Mouse (Mus musculus): ENCODE data around the gene Igsf3. TPM values are rescaled to one million over a fixed set of nuclear protein-coding genes. Genes with fewer than 3 reads are reported as not detected.

The Igsf3 gene
- total RNA-seq, 1 experiment: 22.9 TPM

DNA sequence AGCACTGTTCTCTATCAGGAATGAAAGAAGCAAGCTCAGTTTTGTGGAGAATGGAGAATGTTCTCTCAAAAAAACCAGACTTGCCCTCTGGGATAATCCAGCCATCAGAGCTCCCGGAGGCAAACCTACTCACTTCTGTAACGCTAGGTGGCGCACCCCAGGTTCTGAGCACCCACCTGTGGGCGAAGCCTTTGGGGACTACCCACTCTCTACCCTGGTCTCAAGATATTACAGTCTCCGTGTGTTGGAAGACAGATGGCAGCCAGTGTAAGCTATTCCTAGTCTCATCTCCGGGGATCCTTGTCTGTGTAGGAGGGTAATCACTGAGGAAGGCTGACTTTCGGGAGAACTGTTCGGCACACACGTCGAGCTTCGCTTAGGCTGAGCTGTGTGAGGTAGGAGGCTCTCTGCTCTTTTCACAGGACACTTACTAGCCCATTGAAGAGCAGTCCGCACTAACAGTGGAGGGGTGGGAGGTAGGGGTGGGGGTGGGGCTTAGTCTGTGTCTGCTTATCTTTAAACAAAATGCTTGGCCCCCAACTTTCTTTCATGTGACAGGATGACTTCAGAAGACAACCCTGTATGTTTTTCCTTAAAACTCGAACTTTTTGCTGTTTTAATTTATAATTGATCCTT, 4.4 kb upstream of the Igsf3 start:
- H3K36me3 ChIP-seq (ENCODE audit: control insufficient read depth, insufficient read depth, low read length, poor library complexity, severe bottlenecking): no peaks in the 10 kb centered on the region
- DNase-seq (ENCODE audit: low read depth, low spot score): peak; percentile 65
- H3K4me1 ChIP-seq (ENCODE audit: control insufficient read depth in 2 of 2, insufficient read depth in 2 of 2, low read length in 2 of 2, poor library complexity in 1 of 2): peaks cover 2 to 13% of the 10 kb centered on the region in 2 experiments; a peak in 3 of 4 replicates
- H3K27ac ChIP-seq (ENCODE audit: insufficient read depth, low read depth, low read length, poor library complexity, severe bottlenecking): no peak overlapping the region
- TF ChIP-seq ZNF384 (IDR thresholded peaks at IDR 0.05; ENCODE audit: low read depth, low read length) (no peak), ZC3H11A (IDR thresholded peaks at IDR 0.05; ENCODE audit: borderline replicate concordance, low read depth, low read length) (peak; percentile 39; the same call in 1 of the 2 replicates)
- no peak overlapping the region for H3K9ac ChIP-seq (ENCODE audit: insufficient read depth, low read depth, low read length, poor library complexity, severe bottlenecking)
- no peaks in the 10 kb centered on the region for H3K9me3 ChIP-seq (ENCODE audit: control insufficient read depth, insufficient read depth, low read depth, low read length)
- H3K4me3 ChIP-seq (ENCODE audit: insufficient read depth in 1 of 2, low read depth in 1 of 2, low read length in 2 of 2, poor library complexity in 1 of 2, severe bottlenecking in 1 of 2): 0 out of 4 replicates have a peak overlapping the region, but pooled peaks of 1 of the 2 experiments have one; percentile 35
- in situ Hi-C loops (cut with MboI; ENCODE audit: low sequenced_read_pairs in 2 of 2, unreplicated experiment in 2 of 2): no loop called here

DNA sequence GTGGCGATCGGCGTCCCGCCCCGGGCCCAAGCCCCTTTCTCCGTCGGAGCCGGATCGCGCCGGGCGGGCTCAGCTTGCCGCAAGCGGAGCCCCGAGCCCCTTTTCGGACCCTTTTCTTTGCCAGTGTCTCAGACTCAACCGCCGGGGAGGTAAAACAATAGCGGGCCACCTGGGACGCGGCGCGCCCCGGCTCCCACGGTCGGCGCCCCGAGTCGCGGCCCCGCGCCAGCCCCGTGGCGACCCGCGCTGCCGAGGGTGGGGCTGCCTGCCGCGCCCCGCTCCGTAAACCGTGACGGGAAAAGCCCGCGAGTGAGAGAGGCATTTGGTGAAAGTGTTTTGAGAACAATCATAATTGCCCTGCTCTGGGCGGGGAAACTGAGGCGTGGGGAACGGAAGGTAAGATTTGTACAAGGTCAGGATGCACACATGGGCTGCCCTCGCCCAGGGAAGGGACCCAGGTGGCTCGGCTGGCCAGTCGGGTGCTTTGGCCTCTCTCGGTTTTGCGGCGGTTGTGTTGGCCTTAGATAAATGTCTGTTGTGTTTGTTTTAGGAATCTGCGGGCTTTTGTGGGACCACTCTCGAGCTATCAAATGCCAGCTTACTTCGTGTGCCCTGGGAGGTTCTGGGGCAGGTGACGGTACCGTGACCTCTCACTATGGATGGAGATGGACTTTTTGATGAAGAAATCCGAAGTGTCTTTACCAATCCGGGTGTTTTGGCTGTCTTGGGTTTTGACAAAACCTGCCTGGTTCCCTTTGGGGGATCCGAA, 557 bp downstream of the Igsf3 start:
- no peak for DNase-seq (ENCODE audit: low read depth, low spot score)
- H3K36me3 ChIP-seq (ENCODE audit: control insufficient read depth, insufficient read depth, low read length, poor library complexity, severe bottlenecking): no peaks in the 10 kb centered on the region
- H3K27ac ChIP-seq (ENCODE audit: insufficient read depth, low read depth, low read length, poor library complexity, severe bottlenecking): no peak overlapping the region
- H3K9ac ChIP-seq (ENCODE audit: insufficient read depth, low read depth, low read length, poor library complexity, severe bottlenecking): peak overlapping the region; percentile 82
- TF ChIP-seq ZNF384 (IDR thresholded peaks at IDR 0.05; ENCODE audit: low read depth, low read length) (no peak), HCFC1 (IDR thresholded peaks at IDR 0.05; ENCODE audit: borderline replicate concordance, insufficient read depth, low read length) (no peak), CHD2 (IDR thresholded peaks at IDR 0.05; ENCODE audit: low read depth, low read length) (no peak), ZC3H11A (IDR thresholded peaks at IDR 0.05; ENCODE audit: borderline replicate concordance, low read depth, low read length) (no peak), MAFK (IDR thresholded peaks at IDR 0.05; ENCODE audit: insufficient read depth, low read depth, low read length) (no peak)
- in situ Hi-C loops (cut with MboI; ENCODE audit: low sequenced_read_pairs in 2 of 2, unreplicated experiment in 2 of 2): no loop called here
- no peaks in the 10 kb centered on the region for H3K9me3 ChIP-seq (ENCODE audit: control insufficient read depth, insufficient read depth, low read depth, low read length)
- H3K4me1 ChIP-seq (ENCODE audit: control insufficient read depth in 2 of 2, insufficient read depth in 2 of 2, low read length in 2 of 2, poor library complexity in 1 of 2): peaks cover 18 to 44% of the 10 kb centered on the region in 2 experiments
- peak overlapping the region; percentile 83 to 91 for H3K4me3 ChIP-seq (ENCODE audit: insufficient read depth in 1 of 2, low read depth in 1 of 2, low read length in 2 of 2, poor library complexity in 1 of 2, severe bottlenecking in 1 of 2)

DNA sequence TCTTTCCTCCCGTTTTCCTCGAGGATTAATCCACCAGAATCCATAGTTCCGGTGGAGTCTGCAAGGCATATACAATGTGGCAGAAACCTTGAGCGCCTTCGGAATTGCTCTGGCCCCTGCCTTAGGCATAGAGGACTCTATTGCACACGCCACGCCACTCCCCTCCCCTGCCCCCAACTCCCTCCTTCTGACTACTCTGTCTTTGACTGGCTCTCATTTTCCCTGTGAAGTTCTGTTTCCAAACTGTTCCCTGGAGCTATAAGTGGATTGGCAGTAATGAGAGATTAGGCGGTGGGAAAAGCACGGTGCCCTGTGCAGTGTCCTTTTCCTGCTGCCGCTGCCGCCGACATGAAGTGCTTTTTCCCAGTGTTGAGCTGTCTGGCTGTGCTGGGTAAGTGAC, 1.2 kb downstream of the Igsf3 start:
- Histone ChIP-seq H3K27ac (ENCODE audit: insufficient read depth, low read depth, low read length, poor library complexity, severe bottlenecking) (no peak overlapping the region), H3K9me3 (ENCODE audit: control insufficient read depth, insufficient read depth, low read depth, low read length) (no peaks in the 10 kb centered on the region), H3K36me3 (ENCODE audit: control insufficient read depth, insufficient read depth, low read length, poor library complexity, severe bottlenecking) (no peaks in the 10 kb centered on the region), H3K4me3 (ENCODE audit: insufficient read depth in 1 of 2, low read depth in 1 of 2, low read length in 2 of 2, poor library complexity in 1 of 2, severe bottlenecking in 1 of 2) (peak overlapping the region; percentile 83 to 91), H3K9ac (ENCODE audit: insufficient read depth, low read depth, low read length, poor library complexity, severe bottlenecking) (peak overlapping the region; percentile 82), H3K4me1 (ENCODE audit: control insufficient read depth in 2 of 2, insufficient read depth in 2 of 2, low read length in 2 of 2, poor library complexity in 1 of 2) (peaks cover 18 to 42% of the 10 kb centered on the region in 2 experiments)
- in situ Hi-C loops (cut with MboI; ENCODE audit: low sequenced_read_pairs in 2 of 2, unreplicated experiment in 2 of 2): no loop called here
- TF ChIP-seq CHD2 (IDR thresholded peaks at IDR 0.05; ENCODE audit: low read depth, low read length) (no peak), MAFK (IDR thresholded peaks at IDR 0.05; ENCODE audit: insufficient read depth, low read depth, low read length) (no peak), HCFC1 (IDR thresholded peaks at IDR 0.05; ENCODE audit: borderline replicate concordance, insufficient read depth, low read length) (no peak), ZC3H11A (IDR thresholded peaks at IDR 0.05; ENCODE audit: borderline replicate concordance, low read depth, low read length) (no peak), ZNF384 (IDR thresholded peaks at IDR 0.05; ENCODE audit: low read depth, low read length) (no peak)
- no peak for DNase-seq (ENCODE audit: low read depth, low spot score)

DNA sequence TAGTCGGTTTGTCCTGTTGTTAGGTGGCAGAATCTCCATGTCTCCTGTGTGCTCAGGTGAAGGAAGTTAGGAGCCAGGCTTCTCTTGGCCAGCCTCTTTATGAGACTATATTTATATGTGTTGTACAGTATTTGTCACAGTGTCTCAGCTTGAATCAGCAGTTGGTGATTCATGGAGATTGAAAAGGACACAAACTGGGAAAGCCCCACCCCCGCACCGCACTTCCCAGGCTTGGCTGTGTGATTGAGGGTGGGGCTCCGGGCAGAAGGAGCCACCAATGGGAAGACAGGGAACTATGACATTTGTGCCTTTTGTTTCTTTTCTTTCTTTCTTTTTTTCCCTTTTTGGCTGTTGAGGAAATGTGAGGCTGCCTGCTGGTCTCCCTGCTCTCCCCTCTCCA, 2.9 kb downstream of the Igsf3 start:
- DNase-seq (ENCODE audit: low read depth, low spot score): no peak
- Histone ChIP-seq H3K27ac (ENCODE audit: insufficient read depth, low read depth, low read length, poor library complexity, severe bottlenecking) (no peak overlapping the region), H3K9me3 (ENCODE audit: control insufficient read depth, insufficient read depth, low read depth, low read length) (no peaks in the 10 kb centered on the region), H3K4me1 (ENCODE audit: control insufficient read depth in 2 of 2, insufficient read depth in 2 of 2, low read length in 2 of 2, poor library complexity in 1 of 2) (peaks cover 18 to 32% of the 10 kb centered on the region in 2 experiments), H3K36me3 (ENCODE audit: control insufficient read depth, insufficient read depth, low read length, poor library complexity, severe bottlenecking) (no peaks in the 10 kb centered on the region), H3K4me3 (ENCODE audit: insufficient read depth in 1 of 2, low read depth in 1 of 2, low read length in 2 of 2, poor library complexity in 1 of 2, severe bottlenecking in 1 of 2) (no peak overlapping the region), H3K9ac (ENCODE audit: insufficient read depth, low read depth, low read length, poor library complexity, severe bottlenecking) (no peak overlapping the region)
- TF ChIP-seq ZNF384 (IDR thresholded peaks at IDR 0.05; ENCODE audit: low read depth, low read length) (no peak), MAFK (IDR thresholded peaks at IDR 0.05; ENCODE audit: insufficient read depth, low read depth, low read length) (no peak), HCFC1 (IDR thresholded peaks at IDR 0.05; ENCODE audit: borderline replicate concordance, insufficient read depth, low read length) (no peak), ZC3H11A (IDR thresholded peaks at IDR 0.05; ENCODE audit: borderline replicate concordance, low read depth, low read length) (no peak), CHD2 (IDR thresholded peaks at IDR 0.05; ENCODE audit: low read depth, low read length) (no peak)
- in situ Hi-C loops (cut with MboI; ENCODE audit: low sequenced_read_pairs in 2 of 2, unreplicated experiment in 2 of 2): no loop called here

All from ES-E14 (cell line).